Mouse (Mus musculus) ES-Bruce4 (cell line): ENCODE data around the gene Tmtc4.

ENCODE experiments used
- CTCF ChIP-seq: IDR thresholded peaks from one replicate; pipeline ENCODE4 v1.8.1; 2011; ENCODE audit warnings: low read depth, low read length
- EP300 ChIP-seq: IDR thresholded peaks from 2 replicates; pipeline ENCODE4 v1.6.1; 2011; ENCODE audit warnings: low read depth, low read length; ENCODE audit not compliant: insufficient read depth

DNA sequence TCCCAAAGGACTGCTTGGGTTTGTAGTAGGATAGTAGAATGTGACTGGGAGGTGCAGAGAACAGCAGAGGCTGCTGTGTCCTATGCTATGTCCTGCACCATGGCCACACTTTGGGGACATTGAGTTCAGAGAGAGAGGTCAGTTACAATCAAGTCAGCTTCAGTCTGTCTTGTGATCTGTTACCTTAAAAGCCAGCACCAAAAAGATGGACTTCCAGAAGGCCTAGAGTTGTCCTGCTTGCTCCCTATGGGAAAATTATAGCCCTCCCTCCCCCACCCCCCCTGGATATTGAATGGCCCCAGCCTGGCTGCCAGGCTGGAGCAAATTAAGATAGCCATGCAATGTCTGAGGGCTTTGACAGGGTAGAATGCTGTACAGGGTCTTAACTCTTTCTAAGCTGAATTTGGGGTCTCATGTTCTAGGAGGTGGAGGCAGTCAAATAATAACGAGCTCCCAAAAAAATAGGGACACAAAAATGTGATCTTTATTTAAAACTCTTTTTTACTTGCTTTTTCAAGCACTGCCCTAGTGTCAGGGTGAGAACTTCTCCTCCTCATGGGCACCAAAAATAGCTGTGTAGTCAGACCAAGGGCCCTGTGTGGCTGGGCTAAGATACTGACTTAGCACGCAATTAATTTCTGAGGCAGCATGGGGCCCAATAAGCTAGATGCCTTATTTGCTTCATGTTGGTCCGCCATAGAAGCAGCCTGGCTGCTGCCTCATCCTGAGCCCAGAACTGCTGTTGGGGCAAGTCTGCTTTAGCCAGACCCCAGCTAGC, 95.9 kb downstream of the Tmtc4 start:
- TF ChIP-seq CTCF, result no peak
- no peak for TF ChIP-seq EP300
